Mouse (Mus musculus) c-Kit-positive CD71-positive TER-119-negative erythroid progenitor cells, embryonic 14.5 days (primary cell): ENCODE results near the gene Crbn.
A peak's percentile ranks its signal among the peaks of the same experiment; 100 is the strongest.

Experiments used
- DNase-seq: peaks from one replicate; pipeline ENCODE4 v3.0.0-alpha.2; 2013; ENCODE audit warnings: low read depth

The Crbn gene

DNA sequence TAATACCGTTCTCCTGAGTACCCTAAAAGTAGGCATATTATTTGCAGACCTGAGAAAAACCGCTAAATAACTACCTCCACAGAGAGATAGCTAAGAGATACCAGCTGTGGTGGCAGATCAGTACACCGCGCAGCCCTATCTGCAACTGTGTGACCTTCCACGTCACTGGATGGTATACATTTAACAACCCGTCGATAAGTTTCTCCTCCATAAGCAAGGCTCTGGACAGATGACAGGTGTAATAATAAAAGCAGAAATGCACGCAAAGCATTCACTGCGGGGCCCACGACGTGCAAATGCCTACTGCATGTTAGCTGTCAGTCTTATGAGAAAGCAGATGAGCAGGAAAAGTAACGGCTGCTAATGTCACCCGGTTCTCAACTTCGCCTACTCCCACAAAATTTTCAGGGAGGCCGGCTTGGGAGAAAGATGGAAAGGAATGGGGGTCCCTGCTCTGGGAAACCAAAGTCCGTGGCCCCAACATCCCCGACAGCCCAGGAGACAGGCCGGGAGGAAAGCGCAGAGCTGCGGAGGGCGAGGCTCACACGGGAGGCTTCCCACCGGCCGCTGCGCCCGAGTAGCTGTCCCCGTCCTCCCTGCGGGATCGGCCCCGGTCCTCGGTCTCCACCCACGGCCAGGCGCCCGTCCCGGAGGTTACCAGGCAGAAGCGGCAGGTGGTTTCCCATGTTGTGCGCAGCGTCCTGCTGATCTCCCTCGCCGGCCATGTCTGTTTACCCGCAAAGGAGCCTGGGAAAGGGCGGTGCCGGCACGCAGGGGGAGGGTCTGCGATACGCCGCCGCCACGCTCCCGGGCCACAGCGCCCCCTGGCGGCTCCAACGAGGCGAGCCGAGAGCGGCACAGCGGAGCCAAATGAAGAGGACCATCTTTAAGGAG is at the start of gene Crbn:
Gene Crbn, minus strand, starts transcription at position 745 of the 894 bp plus-strand sequence.
- DNase-seq: peak; percentile 79

DNA sequence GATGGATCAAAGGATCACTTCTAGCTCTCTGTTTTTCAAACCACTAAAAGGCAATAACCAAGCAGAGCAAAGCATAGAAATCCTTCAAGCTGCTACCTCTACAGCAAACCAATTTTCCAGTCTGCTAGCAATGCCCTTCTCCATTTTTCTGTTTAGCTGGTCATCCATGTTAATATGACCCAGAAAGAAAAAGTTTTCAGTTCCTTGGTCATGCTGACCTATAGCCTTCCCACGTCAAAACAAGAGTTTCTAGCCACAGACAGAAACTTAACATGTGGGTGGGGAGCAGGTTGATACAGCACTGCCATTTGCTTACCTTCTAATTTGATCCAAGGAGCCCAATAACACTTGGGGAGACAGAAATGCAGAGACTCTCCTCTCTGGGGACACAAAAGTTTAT is 40.3 kb upstream of the Crbn start:
- no peak for DNase-seq

DNA sequence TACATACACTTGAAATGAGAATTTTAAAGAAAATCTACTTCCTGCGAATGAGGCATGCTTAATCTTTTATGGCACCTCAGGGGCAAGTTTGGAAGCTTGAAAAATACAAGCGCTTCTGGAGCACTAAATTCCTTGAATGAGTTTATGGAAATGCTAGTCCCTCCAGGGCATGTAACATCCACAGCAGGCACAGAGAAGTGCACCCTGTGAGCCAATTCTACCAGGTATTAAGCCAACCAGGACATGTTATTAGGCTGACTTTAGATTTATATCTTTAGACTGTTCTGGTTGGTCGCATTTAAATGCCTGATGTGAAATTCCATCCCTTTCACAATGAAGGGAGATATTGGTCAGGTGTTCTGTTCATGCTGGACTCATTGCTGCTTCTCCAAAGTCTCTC is 38.2 kb upstream of the Crbn start:
- no peak for DNase-seq

DNA sequence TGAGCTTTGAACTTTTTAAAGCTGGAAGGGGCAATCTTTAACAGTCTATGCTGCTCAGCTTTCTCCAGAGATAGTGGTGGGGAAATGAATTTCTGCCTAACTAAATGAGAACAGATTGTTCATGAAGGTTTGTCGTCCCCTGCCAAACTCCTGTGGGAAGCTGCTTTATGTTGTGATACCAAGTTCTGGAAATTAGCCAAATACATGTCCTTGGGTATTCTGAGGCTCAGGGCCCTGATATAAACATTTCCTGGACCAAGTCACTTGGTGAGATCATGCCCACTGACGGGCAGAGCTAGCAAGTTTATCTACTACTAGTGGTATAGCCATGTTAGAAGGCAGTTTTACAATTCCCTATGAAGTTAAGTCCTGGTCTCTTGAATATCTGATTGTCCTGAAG is 35.4 kb upstream of the Crbn start:
- DNase-seq: no peak

DNA sequence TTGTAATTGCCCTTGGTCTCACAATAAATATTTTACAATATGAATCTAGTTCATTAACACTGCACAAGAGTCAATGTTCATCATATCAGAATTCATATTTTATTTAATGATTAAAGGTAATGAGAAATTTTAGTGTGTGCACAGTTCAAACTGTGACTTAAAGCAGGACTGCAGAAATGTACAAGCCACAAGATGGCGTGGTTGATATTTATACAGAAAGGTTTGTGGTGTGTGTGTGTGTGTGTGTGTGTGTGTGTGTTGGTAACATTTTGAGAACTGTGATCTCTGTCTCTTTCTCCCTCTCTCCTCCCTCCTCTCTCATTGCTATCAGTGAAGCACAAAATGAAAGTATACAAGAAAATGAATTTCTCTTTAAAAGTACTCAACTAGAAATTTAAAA is 22.5 kb upstream of the Crbn start:
- DNase-seq: no peak

DNA sequence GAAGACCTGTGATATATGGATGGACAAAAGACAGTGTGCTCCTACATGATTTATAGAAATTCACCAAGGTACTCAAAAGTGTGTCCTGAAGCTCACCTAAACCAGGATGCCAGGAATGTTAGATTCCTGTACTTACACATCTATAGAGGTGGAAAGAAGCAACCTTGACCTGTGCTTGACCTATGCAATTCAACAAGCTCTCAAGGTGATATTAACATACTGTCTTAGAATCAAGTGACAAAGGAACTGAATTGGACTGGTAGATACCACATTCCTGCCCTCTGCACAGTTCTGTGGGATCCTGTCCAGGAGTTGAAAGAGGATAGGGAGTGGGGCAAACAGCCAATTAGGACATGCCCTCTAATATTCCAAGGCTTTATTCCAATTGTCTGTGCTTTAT is 20.7 kb upstream of the Crbn start:
- DNase-seq: no peak

DNA sequence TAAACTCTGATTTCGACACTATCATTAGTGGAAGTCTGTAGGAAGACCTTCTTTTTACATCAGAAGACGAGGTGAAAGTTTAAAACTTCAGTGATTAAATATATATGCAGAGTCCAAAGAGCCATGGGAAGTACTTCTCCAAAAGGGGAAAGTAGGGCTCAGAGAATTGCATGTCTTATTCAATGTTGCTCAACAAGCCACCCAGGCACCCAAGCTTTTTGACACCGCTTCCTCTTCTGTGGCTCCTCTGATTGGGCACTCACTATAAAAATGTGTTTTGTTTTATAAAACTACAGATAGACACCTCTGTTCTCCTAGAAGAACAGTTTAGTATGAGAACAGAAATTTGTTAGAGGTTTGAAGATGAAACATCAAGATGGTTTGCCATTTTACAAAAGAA is 20.0 kb upstream of the Crbn start:
- DNase-seq: no peak

DNA sequence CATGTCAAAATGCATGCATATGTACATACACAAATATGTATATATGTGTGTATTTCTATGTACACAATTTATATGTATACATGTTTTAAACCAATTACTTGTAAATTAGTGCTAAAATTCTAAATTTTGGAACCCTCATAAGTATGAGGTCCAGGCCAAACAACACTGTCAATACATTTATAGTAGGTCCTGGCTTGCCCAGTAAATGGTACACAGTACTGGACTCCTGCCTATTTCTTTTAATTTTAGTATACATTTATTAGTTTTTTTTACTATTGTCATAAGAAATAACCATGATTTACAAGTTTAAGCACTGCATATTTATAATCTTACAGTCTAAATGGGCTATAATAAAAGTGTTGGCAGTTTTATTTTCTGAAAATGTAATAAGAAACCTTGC is 19.4 kb upstream of the Crbn start:
- no peak for DNase-seq

DNA sequence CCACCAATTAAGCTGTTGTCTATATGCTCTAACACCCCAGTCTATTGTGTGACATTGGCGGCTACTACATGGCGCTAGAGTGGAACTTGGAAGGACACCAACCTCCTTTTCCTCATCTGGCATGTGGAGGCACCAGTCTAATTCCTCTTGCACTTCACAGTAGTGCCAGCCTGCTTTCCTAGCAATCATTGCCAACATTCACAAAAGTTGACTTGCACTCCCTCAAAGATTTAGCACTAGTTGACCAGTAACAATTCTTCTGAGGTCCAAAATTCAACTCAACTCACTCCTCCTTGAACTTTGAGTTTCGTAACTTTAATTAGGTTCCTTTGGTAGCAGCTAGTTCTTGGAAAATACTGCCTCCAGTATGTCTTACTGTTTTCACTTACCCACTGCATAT is 10.8 kb upstream of the Crbn start:
- DNase-seq: no peak

DNA sequence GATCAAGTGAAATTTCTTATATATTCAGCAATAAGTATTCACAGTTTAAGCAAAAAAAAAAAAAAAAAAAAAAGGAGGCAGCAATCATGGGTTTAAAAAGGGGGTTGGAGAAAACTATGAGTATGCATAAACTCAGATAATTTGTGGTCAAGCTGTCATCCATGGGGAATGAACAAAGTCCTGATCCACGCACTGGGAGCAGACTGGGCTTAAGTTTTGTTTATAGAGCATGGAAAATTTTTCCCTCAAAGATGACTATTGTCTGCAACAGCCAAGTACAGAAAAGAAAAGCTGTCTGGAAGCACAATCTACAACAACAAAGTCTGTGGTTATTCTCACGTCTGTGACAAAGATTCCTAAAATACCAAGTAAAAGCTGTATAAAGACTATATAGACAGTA is 9.3 kb upstream of the Crbn start:
- DNase-seq: no peak

DNA sequence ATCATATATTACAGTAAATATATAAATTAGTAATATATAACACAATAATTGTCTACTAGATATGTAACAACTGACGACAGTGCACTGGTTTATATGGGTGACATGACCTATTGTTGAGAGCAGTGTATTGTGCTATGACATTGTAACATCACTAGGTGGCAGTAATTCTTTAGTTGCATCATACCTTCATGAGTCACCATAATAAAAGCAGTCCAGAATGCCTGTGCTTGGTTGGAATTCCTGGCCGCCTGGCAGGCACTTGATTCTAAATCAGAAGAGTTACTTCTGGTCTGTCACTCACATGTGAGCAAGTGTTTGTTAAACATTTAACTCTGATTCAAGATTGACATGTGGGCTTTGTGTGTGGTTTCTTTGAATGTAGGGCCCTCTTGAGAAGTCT is 5.0 kb upstream of the Crbn start:
- DNase-seq: peak; percentile 9

DNA sequence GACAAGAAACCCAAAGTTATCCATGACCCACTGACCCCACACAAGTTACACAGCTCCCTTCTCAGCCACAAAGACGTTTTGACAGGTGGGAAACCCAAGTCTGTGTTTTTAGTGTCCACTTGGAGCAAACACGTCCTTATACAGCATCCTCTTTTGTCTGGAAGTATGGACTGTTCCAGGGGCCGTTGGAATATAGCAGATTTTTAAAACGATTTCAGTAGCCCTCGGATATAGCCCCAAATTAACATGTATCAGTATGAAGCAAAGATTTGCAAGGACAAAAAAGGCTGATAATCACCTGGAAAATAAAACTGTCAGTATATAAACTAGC is 315 bp upstream of the Crbn start:
- no peak for DNase-seq

DNA sequence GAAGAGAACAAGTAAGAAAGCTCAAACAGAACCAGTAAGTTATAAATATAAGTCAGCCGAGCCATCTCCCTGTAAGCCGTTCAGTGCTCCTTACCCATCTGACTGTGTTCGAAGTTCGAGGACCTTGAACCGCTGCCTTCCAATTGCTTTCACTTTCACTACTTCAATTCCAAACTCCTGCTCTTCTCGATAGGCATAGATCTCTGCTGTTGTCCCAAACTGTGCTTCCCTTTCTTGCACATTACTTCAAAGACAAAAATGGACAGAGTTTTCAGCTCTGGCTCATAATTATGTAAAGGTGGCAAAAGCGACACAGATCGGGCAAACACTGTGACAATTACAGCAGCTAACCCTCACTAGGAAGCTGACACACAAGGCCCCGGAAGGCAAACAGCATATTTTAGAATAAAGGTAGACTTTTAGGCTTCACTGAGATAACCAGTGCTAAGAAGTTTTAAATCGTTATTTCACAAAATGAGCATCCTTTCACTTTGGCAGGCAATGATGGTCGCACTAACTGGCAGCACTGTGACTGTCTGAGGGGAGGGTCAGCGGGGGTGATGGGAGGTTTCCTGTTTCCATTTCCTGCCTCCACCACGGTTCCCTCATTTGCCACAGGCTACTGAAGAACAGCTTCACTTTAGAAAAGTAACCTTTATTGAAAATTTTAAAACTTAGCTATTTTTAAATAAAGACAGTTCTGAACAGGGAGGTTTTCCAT is 5.6 kb downstream of the Crbn start:
- DNase-seq: no peak

DNA sequence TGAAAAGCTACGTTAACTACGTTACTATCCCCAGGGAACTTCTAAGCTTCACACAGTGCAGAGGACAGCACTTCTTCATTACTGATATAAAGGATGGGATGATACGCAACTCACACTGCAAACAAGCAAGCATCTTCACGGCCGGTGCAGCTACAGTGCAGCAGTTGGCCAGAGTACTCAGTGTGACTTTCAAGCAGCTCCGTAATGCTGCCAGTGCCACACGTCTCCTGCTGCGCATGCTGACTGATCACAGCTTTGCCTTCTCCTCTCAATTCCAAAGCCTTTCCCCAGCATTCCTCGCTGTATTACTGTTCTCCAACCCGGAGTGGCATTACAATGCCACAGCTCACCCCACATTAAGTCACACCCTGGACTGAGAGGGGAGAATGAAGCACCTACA is 6.3 kb downstream of the Crbn start:
- DNase-seq: no peak

DNA sequence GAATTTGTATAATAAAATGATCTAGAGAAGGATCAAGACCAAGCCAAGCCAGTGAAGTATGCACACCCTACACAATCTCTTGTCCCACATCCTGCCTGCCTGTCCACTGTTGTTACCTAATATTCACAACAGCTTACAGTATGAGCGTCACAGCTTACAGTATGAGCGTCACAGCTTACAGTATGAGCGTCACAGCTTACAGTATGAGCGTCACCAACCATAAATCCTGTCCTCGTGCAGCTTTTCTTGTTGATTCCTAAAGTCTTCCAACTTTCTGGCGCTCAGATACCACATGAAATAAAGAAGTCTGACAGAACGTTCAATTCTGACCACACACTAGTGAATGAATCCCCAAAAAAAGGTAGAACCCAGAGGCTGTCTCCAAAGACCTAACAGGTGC is 6.8 kb downstream of the Crbn start:
- no peak for DNase-seq

DNA sequence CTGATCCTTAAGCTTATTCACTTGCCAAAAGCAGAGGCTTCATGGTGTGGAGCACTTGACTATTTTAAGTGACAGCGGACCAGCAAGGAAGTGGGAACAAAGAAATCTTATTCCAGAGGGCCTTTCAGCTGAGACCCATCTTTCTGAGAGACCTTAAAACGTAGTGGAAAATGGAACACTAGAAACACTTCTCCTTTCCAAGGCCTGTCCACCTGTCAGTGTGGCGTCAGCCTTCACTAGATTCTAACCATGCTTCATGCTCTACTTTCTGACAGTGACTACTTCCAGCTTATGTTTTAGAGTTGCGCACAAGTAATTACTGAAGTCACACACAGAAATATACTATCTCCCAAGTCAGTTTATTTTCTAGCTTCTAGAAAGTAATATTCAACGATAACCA is 7.4 kb downstream of the Crbn start:
- DNase-seq: no peak

DNA sequence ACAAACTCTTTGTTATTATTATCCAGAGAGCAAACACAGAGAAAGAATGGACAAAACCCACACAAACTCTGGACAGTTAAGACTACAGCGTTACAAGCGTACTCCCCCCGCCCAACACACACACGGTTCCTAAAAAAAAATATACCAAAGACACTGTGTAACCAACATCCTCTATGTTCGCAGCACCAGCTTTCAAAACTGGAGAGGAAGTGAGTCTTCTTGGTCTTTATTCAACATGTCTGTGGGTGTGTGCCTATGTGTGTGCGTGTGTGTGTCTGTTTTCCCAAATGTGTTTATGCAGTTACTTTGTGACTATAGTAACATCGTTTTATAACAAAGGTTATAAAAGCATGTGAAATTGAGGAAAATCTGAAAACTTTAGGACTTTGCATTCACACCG is 8.4 kb downstream of the Crbn start:
- no peak for DNase-seq

DNA sequence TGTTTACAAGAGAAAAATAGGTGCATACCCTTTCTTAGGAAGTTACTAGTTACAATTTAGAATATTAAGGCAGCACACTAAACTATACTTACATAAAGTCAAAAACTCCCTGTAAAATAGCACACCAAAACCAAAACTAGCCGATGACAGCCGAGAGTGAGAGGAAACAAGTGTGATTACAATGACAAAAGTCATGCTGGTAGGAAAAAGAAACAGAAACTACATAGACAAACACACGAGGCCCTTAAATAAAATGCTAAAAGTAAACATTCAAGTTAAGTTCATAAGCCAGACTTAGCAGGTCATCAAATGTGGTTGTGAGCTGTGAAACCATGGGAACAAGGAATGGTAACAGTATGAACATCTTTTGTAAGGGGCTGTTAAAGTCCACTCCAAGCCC is 12.7 kb downstream of the Crbn start:
- no peak for DNase-seq

DNA sequence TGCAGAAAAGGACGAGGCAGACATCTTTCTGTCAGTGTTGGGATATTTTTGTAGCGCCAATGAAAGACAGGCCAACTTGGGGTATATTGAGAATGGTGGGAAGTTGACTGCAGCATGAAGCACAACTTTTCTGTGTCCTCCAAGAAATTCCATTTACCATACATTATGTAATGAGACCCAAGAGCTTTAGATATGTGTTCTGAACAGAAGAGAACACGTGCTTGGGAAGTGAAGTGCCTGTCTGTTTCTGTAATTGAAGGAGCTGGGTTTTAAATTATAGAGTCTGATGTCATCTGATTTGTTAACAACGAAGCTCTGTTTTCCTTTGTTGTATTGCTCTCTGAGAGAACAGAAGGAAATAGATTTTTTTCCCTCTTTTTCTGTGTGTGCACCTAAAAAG is 29.8 kb downstream of the Crbn start:
- DNase-seq: no peak

DNA sequence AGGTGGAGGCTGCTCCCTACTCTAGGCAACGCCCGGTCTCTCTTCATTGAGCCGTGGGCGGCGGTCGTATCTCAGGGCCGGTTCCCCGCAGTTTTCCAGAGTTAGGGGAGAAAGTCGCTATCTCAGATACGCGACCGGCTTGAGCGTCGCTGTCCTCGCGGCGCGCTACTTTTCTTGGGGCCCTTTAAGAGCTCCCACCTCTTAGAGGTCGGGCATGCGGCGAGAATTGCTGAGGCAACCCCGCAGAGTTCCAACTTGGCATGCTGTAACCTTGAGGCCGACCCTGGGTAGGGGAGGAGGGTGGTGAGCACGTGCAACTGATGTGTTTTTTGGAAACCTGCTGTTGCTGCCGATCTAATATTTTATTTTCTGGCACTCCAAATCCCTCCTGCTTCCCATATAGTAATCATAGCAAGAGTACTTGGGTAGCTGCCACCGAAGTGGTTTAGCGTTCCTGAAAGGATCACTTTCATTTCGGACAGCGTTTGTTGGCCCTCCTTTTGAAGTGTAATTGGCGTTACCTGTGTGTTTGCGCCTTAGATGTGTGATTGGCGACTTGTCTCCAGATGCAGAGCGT is 30.5 kb downstream of the Crbn start:
- no peak for DNase-seq

DNA sequence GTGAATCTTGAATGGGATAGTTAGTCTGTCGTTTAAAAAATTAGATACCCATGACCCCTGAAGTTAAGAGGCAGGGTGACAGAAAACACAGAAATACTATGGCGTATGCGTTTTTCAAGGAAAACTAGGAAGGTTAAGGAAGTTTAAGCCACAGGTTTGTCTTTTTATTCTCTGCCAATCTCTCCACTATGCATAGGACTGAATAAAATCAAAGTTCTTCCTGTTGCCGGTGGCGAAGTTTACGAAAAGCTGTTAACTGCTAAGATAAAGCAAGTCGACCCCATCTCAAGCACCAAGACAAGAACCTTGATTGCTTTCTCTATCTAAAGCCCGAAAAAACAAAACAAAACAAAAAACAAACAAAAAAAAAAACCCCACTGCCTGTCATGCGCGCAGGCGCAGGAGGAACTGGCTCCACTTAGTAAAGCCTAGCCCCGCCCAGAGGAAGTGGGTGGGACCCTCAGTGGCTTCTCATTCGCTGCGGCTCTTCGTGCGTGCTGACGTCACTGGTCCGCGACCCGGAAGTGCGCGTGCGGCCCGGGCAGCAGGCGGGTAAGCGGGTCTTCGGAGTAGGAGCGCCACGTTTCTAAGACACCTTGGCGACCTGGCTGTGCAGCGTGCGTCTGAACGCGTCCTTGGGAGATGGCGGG is 31.1 kb downstream of the Crbn start, which contains the start of gene Trnt1:
Gene Trnt1, plus strand, starts transcription at position 481 of the 650 bp plus-strand sequence.
- DNase-seq: peak; percentile 96

DNA sequence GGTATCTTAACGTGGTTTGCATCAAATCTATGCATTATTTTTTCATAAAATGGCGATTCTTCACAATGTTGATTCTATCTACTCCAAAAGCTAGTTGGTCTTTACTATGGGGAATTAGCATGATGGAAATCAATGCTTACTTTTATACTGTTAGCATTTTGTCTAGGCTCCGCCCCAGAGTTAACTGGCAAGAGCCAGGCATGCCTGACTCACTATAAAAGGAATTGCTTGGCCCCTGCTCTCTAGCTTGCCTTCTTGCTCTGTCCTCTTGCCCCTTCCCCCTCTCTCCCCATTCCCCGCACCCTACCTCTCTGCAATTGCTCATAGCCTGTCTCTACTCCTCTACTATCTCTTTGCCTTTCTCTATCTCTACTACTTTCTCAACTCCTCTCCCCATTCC is 33.1 kb downstream of the Crbn start:
- no peak for DNase-seq

DNA sequence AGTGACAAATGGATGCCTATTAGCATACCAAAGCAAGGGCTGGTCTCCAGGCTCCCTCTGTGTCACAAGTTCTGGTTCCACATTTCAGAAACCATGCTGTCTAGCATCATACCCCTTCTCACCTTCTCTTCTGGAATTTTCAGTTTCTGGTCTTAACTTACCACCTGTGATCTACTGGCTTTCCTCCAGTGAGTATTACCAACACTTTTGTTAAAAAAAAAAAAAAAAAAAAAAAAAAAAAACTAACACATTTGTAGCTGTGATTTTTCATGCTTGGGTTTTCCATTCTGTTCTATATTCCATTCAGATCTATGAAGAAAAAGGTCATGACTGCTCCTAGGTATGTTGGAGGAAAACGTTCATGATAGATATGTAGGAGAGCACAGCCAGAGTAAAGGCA is 34.0 kb downstream of the Crbn start:
- DNase-seq: no peak
